Mouse (Mus musculus) thymus, adult 2 months (tissue): ENCODE results near the gene Slc17a5. TPM values are rescaled to one million over a fixed set of nuclear protein-coding genes. Genes with fewer than 3 reads are reported as not detected.

Experiments used
- DNase-seq: peaks from one replicate; pipeline ENCODE4 v3.0.0; 2021
- H3K27ac ChIP-seq: fragments of 200-500 bp; 2 replicates; pipeline ENCODE4 v1.5.1; 2012; ENCODE audit warnings: low read length, control low read depth; ENCODE audit not compliant: control insufficient read depth, insufficient read depth
- H3K27me3 ChIP-seq: fragments of 200-500 bp; 2 replicates; pipeline ENCODE4 v1.6.1; 2012; ENCODE audit warnings: mild to moderate bottlenecking, low read length, moderate library complexity, mixed read lengths; ENCODE audit not compliant: control insufficient read depth, insufficient read depth
- H3K36me3 ChIP-seq: fragments of 200-500 bp; 2 replicates; pipeline ENCODE4 v1.6.1; 2012; ENCODE audit warnings: mild to moderate bottlenecking, low read length, moderate library complexity; ENCODE audit not compliant: control insufficient read depth, insufficient read depth
- H3K4me1 ChIP-seq: fragments of 200-500 bp; replicated peaks from 2 replicates; pipeline ENCODE4 v1.6.1; 2012; ENCODE audit warnings: low read length; ENCODE audit not compliant: control insufficient read depth, insufficient read depth
- H3K4me3 ChIP-seq: fragments of 200-500 bp; 2 replicates; pipeline ENCODE4 v1.5.1; 2012; ENCODE audit warnings: mild to moderate bottlenecking, low read length, control low read depth, moderate library complexity; ENCODE audit not compliant: control insufficient read depth, insufficient read depth
- CTCF ChIP-seq: fragments of 200-500 bp; IDR thresholded peaks from 2 replicates; pipeline ENCODE4 v1.5.1; 2012; ENCODE audit warnings: mild to moderate bottlenecking, control low read depth, low read length, moderate library complexity, borderline replicate concordance; ENCODE audit not compliant: control insufficient read depth, poor library complexity, insufficient read depth; ENCODE audit errors: extremely low read depth
- POLR2A ChIP-seq: fragments of 200-500 bp; IDR thresholded peaks from 2 replicates; pipeline ENCODE4 v1.6.1; 2012; ENCODE audit warnings: mild to moderate bottlenecking, low read length, control low read depth, moderate library complexity; ENCODE audit not compliant: control insufficient read depth, poor library complexity, insufficient read depth; ENCODE audit errors: extremely low read depth
- WGBS: fragments of 180-500 bp; shearing (Covaris S2); methylation state at CpG from one replicate; pipeline ENCODE4 v1.1.7; 2018; 5-methylcytosine and 5-hydroxymethylcytosine counted together
- polyA plus RNA-seq: library from polyadenylated mRNA; depleted of rRNA; stranded (reverse); fragments of >200 nt; gene quantifications from 2 replicates; pipeline ENCODE4 v1.2.3, GENCODE M21; 2012

Slc17a5 gene
- polyA plus RNA-seq, 1 experiment, result 16.6 TPM

DNA sequence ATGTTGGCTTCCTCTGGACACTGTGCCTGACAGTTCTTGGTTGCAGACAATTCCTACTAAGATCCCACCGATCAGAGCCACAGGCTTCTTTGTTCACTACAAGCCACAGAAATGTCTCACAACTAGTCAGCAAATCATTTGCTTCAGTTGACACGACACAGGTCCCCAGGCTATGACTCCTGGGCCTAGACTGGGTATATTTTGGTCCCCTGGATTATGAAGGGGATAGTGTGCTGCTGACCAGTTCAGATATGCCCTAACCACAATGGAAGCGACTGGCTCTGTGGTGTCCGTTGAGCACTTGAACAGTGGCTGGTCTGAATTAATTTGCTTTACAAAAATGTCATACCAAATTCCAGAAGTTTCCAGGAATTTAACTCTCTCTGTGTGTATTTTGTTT is 73.2 kb downstream of the Slc17a5 start:
- H3K36me3 ChIP-seq, result no peaks in the 10 kb centered on the region
- H3K27ac ChIP-seq, result no peak overlapping the region
- no peak for DNase-seq
- no peak overlapping the region for H3K4me3 ChIP-seq
- no peaks in the 10 kb centered on the region for H3K27me3 ChIP-seq
- no peaks in the 10 kb centered on the region for H3K4me1 ChIP-seq
- TF ChIP-seq CTCF, result no peak
- TF ChIP-seq POLR2A, result no peak
- WGBS, result 94% methylated on average over 4 of the region's 4 CpGs

DNA sequence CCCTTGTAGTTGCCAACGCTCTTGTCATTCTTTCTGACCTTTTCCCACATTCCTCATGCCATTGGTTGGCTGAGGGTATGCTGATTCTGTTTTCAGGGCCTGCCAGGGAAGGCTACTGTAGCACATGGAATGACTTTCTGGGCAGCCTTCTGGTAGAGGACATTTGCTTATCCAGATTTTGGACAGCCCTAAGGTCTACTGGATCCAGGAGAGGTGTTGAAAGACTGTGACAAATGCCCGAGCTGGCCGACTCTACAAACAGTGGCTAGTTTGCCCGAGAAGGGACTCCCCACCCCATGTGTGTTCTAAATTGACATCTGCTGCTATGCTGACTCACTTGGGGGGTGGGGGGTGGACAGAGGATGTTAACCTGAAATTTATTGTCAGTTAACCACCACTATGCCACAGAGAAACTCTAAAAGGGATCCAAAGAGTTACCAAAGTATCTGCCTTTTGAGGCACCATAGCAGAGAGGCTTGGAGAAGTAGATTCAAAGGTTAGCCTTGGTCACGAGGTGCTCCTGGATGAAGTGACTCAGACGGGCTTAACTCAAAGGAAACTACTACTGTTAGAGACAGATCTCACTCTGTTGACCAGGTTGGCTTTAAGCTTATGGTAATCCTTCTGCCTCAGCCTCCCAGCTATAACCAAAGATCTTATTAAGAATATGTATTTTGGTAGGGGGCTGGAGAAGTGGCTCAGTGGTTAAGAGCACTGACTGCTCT is 73.9 kb downstream of the Slc17a5 start:
- DNase-seq, result no peak
- Histone ChIP-seq H3K4me3 (no peak overlapping the region), H3K4me1 (no peaks in the 10 kb centered on the region), H3K27ac (no peak overlapping the region), H3K36me3 (no peaks in the 10 kb centered on the region), H3K27me3 (no peaks in the 10 kb centered on the region)
- TF ChIP-seq POLR2A, result no peak
- TF ChIP-seq CTCF, result no peak
- 41% methylated on average over 6 of the region's 6 CpGs for WGBS

DNA sequence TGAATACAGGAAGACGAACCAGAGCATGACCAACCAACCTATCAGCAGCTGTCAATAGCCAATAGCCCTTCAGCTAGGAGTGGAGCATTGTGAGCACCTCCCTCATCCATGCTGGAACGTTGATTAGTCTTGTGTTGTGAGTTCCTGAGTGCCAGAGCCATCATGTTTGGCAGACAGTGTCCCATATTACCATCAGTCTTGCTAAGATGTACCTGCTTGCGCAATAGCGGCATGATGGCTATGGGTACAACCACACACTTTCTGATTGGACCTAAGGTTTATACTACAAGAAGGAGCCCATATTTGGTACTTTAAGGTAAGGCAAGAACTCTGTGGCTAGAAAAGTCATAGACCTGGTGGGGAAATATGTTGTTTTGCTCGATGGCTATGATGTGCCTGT is 76.1 kb downstream of the Slc17a5 start:
- no peak overlapping the region for H3K27ac ChIP-seq
- no peaks in the 10 kb centered on the region for H3K27me3 ChIP-seq
- H3K36me3 ChIP-seq, result no peaks in the 10 kb centered on the region
- 96% methylated on average over 5 of the region's 5 CpGs for WGBS
- DNase-seq, result no peak
- TF ChIP-seq POLR2A (no peak), CTCF (no peak)
- H3K4me1 ChIP-seq, result no peaks in the 10 kb centered on the region
- no peak overlapping the region for H3K4me3 ChIP-seq

DNA sequence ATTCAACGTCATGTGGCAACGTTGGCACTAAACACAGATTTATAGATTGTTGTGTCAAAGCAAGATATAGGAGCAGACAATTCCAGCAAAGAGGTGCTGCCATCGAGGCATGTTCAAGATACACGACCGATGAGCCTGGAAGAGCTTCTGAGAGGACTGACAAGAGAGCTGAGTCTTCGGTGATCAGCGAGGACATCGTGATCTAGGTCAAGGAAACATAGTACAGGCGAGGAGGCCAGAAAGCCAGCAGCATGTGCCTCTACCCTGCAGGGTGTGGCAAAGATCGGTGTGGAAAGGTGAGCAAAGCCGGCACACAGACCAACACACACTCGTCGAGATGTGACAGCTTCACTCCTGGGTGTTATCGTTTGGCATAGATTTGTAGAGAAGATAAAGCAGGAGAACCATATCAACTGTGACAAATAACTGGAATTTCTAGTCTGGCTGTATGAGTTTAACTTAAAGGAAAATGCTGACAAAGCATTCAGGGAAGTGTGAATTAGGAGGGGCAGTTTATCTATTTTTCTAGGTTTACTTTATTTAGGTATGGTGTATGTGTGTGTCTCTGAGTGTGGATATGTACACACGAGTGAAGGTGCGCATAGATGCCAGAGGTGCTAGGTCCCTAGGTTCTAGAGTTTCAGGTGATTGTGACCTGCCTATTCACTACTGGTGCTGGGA is 79.6 kb downstream of the Slc17a5 start:
- H3K27ac ChIP-seq, result no peak overlapping the region
- no peaks in the 10 kb centered on the region for H3K27me3 ChIP-seq
- H3K4me1 ChIP-seq, result no peaks in the 10 kb centered on the region
- no peaks in the 10 kb centered on the region for H3K36me3 ChIP-seq
- WGBS, result 94% methylated on average over 16 of the region's 16 CpGs
- H3K4me3 ChIP-seq, result no peak overlapping the region
- TF ChIP-seq POLR2A, result no peak
- no peak for TF ChIP-seq CTCF
- no peak for DNase-seq

DNA sequence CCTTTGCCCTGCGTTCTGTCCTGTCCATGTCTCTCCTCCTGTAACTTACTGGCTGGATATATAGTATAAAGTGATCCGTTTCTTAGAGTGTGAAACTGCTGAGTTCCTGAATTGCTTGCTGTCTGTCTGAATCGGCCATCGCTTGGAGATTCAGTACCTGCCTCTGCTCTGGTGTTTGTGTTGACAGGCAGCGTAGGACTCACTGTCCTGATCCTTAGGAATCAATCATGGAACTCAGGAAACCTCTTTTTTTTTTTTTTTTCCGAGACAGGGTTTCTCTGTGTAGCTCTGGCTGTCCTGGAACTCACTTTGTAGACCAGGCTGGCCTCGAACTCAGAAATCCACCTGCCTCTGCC is 81.1 kb downstream of the Slc17a5 start:
- Histone ChIP-seq H3K4me3 (no peak overlapping the region), H3K4me1 (no peaks in the 10 kb centered on the region), H3K27ac (no peak overlapping the region), H3K27me3 (no peaks in the 10 kb centered on the region), H3K36me3 (no peaks in the 10 kb centered on the region)
- 95% methylated on average over 7 of the region's 7 CpGs for WGBS
- TF ChIP-seq CTCF (no peak), POLR2A (no peak)
- no peak for DNase-seq

DNA sequence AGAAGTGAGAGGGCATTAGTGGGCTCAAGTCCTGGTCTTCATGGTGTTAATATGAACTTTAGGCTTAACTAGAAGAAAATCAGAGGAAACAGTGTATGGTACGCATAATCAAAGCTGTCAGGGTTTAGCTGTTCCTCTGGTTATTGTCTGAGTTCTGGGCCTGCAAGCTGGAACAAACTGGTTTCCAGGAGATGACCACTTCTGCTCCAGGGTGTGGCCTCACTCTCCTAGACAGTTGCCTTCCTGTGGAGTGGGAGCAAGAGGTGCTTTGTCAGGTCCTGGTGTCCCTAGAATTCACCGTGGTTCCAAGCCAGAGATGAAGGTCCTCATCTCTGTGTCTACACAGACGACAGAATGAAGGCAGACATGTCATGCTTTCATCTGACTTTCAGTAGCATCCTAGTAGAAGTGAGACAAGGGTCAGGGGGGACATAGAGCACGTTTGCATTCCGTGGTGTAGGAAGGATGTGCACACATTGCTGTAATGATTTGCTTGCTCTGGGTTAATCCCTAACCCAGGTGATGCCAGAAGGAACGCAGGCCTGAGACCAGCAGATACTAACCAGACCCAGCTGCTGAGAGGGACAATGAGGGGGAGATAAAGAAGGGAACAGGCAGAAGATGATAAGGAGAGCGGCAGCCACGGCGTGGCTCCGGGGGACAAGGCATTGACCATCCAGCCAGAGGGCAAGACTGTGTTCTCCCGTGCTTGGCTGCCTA is 81.7 kb downstream of the Slc17a5 start:
- no peak overlapping the region for H3K4me3 ChIP-seq
- no peak for DNase-seq
- no peaks in the 10 kb centered on the region for H3K36me3 ChIP-seq
- H3K27me3 ChIP-seq, result no peaks in the 10 kb centered on the region
- 88% methylated on average over 11 of the region's 11 CpGs for WGBS
- TF ChIP-seq CTCF (no peak), POLR2A (no peak)
- no peak overlapping the region for H3K27ac ChIP-seq
- no peaks in the 10 kb centered on the region for H3K4me1 ChIP-seq
